ENCODE assay signal across 8 mouse cellular contexts in the genomic region with DNA sequence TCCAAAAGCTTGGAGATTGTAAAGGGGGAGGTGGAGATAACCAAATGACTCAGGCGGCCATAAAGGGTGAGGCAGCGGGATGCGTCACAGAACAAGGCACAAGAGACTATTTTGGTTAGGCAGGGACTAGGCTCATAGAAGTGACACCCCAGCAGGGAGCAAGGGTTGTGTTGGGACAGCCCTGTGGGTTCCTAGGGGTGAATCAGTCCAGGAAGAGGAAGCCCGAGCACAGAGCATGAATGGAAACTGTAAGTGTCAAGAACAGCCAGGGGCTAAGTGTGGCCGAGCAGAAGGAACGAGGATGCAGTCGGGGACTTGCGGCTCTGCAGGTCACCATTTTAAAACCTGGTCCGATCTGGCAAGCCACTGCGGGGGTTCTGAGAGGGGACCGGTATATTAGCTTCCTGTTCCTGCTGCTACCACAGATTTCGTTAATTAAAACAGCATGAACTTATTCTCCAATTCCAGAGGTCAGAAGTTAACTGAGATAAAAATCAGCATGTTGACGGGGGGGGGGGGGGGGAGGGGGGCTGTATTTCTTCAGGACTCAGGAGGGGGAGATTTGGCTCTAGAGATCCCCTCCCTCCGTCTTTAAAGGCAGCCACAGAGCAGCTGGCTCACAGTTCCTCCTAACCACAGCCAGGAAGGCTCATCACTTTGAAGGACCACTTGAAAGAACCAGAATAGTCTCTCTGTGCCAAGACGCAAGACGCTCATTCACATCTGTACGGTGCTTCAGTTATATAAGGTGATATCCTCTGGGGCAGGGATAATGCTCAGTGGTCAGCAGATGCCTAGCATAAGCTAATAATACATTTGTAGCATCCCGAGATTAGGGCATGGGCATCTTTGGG. TPM values are rescaled to one million over a fixed set of nuclear protein-coding genes. Genes with fewer than 3 reads are reported as not detected.
DNase-seq lines count a peak whose midpoint lies in the region; ATAC-seq and TF ChIP-seq lines count a peak whose summit lies in the region.

No protein-coding gene starts in this region.

- peak; percentile 21 for DNase-seq in gastrocnemius, adult 2 months
- no peak for DNase-seq in gastrocnemius, postnatal 14 days
- peak; percentile 52 for DNase-seq in embryo, embryonic 10.5 days (ENCODE audit: low spot score)
- no peak for DNase-seq in frontal cortex, postnatal 10 days (ENCODE audit: low spot score in 2 of 2)

- H3K27me3 ChIP-seq in C2C12 (ENCODE audit: control insufficient read depth, insufficient read depth, insufficient read length) (no peaks in the 10 kb centered on the region), myocyte (ENCODE audit: control insufficient read depth, insufficient read depth, insufficient read length) (no peaks in the 10 kb centered on the region)
- no peaks in the 10 kb centered on the region for H3K27me3 ChIP-seq in intestine, embryonic 16.5 days (replicated peaks; ENCODE audit: control insufficient read depth, insufficient read depth, low read length)
- no peaks in the 10 kb centered on the region for H3K27me3 ChIP-seq in forebrain, embryonic 15.5 days

- H3K9me3 ChIP-seq in intestine, embryonic 16.5 days (ENCODE audit: control insufficient read depth, low read length) = no peaks in the 10 kb centered on the region
- H3K9me3 ChIP-seq in forebrain, embryonic 15.5 days = no peaks in the 10 kb centered on the region

- no peak for TF ChIP-seq CTCF in gastrocnemius, adult 2 months (IDR thresholded peaks at IDR 0.05)
- no peak for TF ChIP-seq CTCF in C2C12 (IDR thresholded peaks at IDR 0.05; ENCODE audit: control insufficient read depth, insufficient read depth, insufficient read length)

- no peaks in the 10 kb centered on the region for H3K79me3 ChIP-seq in C2C12 (ENCODE audit: low read depth)

- 31% methylated on average over 18 of the region's 18 CpGs for WGBS in intestine, embryonic 16.5 days
- WGBS in forebrain, embryonic 15.5 days = 36% methylated on average over 18 of the region's 18 CpGs

- no peaks in the 10 kb centered on the region for H3K79me2 ChIP-seq in C2C12 (ENCODE audit: control insufficient read depth, insufficient read depth)
- H3K79me2 ChIP-seq in myocyte (ENCODE audit: control insufficient read depth, insufficient read depth) = no peaks in the 10 kb centered on the region

- peak overlapping the region; percentile 24; the same call in 1 of the 2 replicates for H3K9ac ChIP-seq in intestine, embryonic 16.5 days (ENCODE audit: low read depth, low read length)
- H3K9ac ChIP-seq in forebrain, embryonic 15.5 days (replicated peaks) = no peak overlapping the region

- peaks cover 15% of the 10 kb centered on the region for H3K4me1 ChIP-seq in intestine, embryonic 16.5 days (ENCODE audit: control insufficient read depth, insufficient read depth, low read length)
- peaks cover 13% of the 10 kb centered on the region for H3K4me1 ChIP-seq in forebrain, embryonic 15.5 days

- H3K4me3 ChIP-seq in gastrocnemius, adult 2 months = peak overlapping the region; percentile 38
- no peak overlapping the region for H3K4me3 ChIP-seq in C2C12 (ENCODE audit: insufficient read depth, poor library complexity, severe bottlenecking)
- no peak overlapping the region for H3K4me3 ChIP-seq in intestine, embryonic 16.5 days (ENCODE audit: low read length)
- peak overlapping the region; percentile 0 for H3K4me3 ChIP-seq in myocyte
- no peak overlapping the region for H3K4me3 ChIP-seq in forebrain, embryonic 15.5 days

- H3ac ChIP-seq in C2C12 (ENCODE audit: control insufficient read depth, insufficient read length, low read depth) (peak overlapping the region; percentile 32), myocyte (ENCODE audit: control insufficient read depth, insufficient read length) (no peak overlapping the region)

- 0 out of 2 replicates have a peak overlapping the region, but pooled peaks have one; percentile 6 for H3K4me2 ChIP-seq in intestine, embryonic 16.5 days (ENCODE audit: low read depth, low read length)
- H3K4me2 ChIP-seq in myocyte (ENCODE audit: low read depth) = peak overlapping the region; percentile 99
- no peak overlapping the region for H3K4me2 ChIP-seq in forebrain, embryonic 15.5 days (replicated peaks)

- intact Hi-C loops in gastrocnemius, adult 2 months (cut with DNase I) = no loop called here
- intact Hi-C loops in gastrocnemius, postnatal 14 days (cut with DNase I; ENCODE audit: low total_unique reads) = no loop called here

- H3K36me3 ChIP-seq in C2C12 (ENCODE audit: control insufficient read depth, insufficient read depth) = no peaks in the 10 kb centered on the region
- no peaks in the 10 kb centered on the region for H3K36me3 ChIP-seq in intestine, embryonic 16.5 days (ENCODE audit: control insufficient read depth, insufficient read depth, low read length)
- no peaks in the 10 kb centered on the region for H3K36me3 ChIP-seq in myocyte (ENCODE audit: control insufficient read depth, insufficient read depth)
- no peaks in the 10 kb centered on the region for H3K36me3 ChIP-seq in forebrain, embryonic 15.5 days

- peak overlapping the region; percentile 40; the same call in 1 of the 2 replicates for H3K27ac ChIP-seq in gastrocnemius, adult 2 months
- H3K27ac ChIP-seq in intestine, embryonic 16.5 days (ENCODE audit: low read length) = no peak overlapping the region
- H3K27ac ChIP-seq in forebrain, embryonic 15.5 days (replicated peaks) = no peak overlapping the region

- peak; percentile 52; the same call in 1 of the 2 replicates for ATAC-seq in intestine, embryonic 16.5 days
- no peak for ATAC-seq in forebrain, embryonic 15.5 days (replicated peaks)

- TF ChIP-seq POLR2A in myocyte (IDR thresholded peaks at IDR 0.05; ENCODE audit: insufficient read length, low read depth) = no peak

TF ChIP-seq in C2C12, 6 proteins besides CTCF, POLR2A, EP300 and RAD21:
- TF ChIP-seq MYOG (IDR thresholded peaks at IDR 0.05; ENCODE audit: control insufficient read depth, extremely low read depth, insufficient read length) (no peak), MYOD1 (IDR thresholded peaks at IDR 0.05; ENCODE audit: control insufficient read depth, insufficient read length, low read depth) (no peak), CEBPB (IDR thresholded peaks at IDR 0.05; ENCODE audit: low read depth) (no peak), MAX (IDR thresholded peaks at IDR 0.05) (no peak), FOSL1 (IDR thresholded peaks at IDR 0.05; ENCODE audit: insufficient read depth, low read length, poor library complexity, severe bottlenecking) (no peak), USF1 (IDR thresholded peaks at IDR 0.05; ENCODE audit: low read depth) (no peak)

TF ChIP-seq in myocyte, 11 proteins besides CTCF, POLR2A, EP300 and RAD21:
- TF ChIP-seq MAX (IDR thresholded peaks at IDR 0.05; ENCODE audit: low read depth) (no peak), MYOD1 (IDR thresholded peaks at IDR 0.05; ENCODE audit: control insufficient read depth in 1 of 3, insufficient read length in 2 of 3, low read depth in 2 of 3) (peak in 1 of 3 experiments; percentile 2)

RNA-seq across cellular contexts. Expression of a gene that starts 34.6 kb away (rescaled TPM):
- total RNA-seq in gastrocnemius, adult 2 months (2021) = 10 to 100 TPM in 1 of 2 experiments, 1 to 10 TPM in 1; 9.5 to 10.8 TPM
- total RNA-seq in gastrocnemius, postnatal 14 days (2021) = 10 to 100 TPM; 16.9 to 17.7 TPM
- 6.2 TPM for polyA plus RNA-seq in C2C12 (2012; fragmentation: generic; extraction: Trizol)
- 14.7 and 17.7 TPM in 2 replicates for polyA plus RNA-seq in intestine, embryonic 16.5 days (2015; fragmentation: Nextera tagmentation; extraction: Ambion mirVana)
- 6.3 TPM for polyA plus RNA-seq in myocyte (2012; fragmentation: generic; extraction: Trizol)
- 14.0 and 14.3 TPM in 2 replicates for polyA plus RNA-seq in forebrain, embryonic 15.5 days (2015; fragmentation: Nextera tagmentation; extraction: Ambion mirVana)

RNA-seq across cellular contexts. Expression of a gene that starts 39.4 kb away (rescaled TPM):
- total RNA-seq in gastrocnemius, adult 2 months (2021) = 10 to 100 TPM; 78.9 to 89.0 TPM
- total RNA-seq in gastrocnemius, postnatal 14 days (2021) = 10 to 100 TPM; 71.6 to 76.0 TPM
- polyA plus RNA-seq in C2C12 (2012; fragmentation: generic; extraction: Trizol) (39.9 TPM), myocyte (2012; fragmentation: generic; extraction: Trizol) (35.7 TPM)
- polyA plus RNA-seq in intestine, embryonic 16.5 days (2015; fragmentation: Nextera tagmentation; extraction: Ambion mirVana) = 76.2 and 84.2 TPM in 2 replicates
- polyA plus RNA-seq in forebrain, embryonic 15.5 days (2015; fragmentation: Nextera tagmentation; extraction: Ambion mirVana) = 84.3 and 89.5 TPM in 2 replicates

Comparison
In these comparisons a context has a peak if more than half of its experiments do, and no peak if none do; other contexts are left out.
1. DNase-seq: peak in gastrocnemius, adult 2 months (single experiment) and embryo, embryonic 10.5 days (single experiment); none in gastrocnemius, postnatal 14 days (single experiment) and frontal cortex, postnatal 10 days (0 of 2).
2. H3K4me3 ChIP-seq: peak in gastrocnemius, adult 2 months (single experiment) and myocyte (single experiment); none in C2C12 (single experiment), intestine, embryonic 16.5 days (single experiment) and forebrain, embryonic 15.5 days (single experiment).